Comparison of ENCODE assay signal across 1 mouse cellular context in the genomic region with DNA sequence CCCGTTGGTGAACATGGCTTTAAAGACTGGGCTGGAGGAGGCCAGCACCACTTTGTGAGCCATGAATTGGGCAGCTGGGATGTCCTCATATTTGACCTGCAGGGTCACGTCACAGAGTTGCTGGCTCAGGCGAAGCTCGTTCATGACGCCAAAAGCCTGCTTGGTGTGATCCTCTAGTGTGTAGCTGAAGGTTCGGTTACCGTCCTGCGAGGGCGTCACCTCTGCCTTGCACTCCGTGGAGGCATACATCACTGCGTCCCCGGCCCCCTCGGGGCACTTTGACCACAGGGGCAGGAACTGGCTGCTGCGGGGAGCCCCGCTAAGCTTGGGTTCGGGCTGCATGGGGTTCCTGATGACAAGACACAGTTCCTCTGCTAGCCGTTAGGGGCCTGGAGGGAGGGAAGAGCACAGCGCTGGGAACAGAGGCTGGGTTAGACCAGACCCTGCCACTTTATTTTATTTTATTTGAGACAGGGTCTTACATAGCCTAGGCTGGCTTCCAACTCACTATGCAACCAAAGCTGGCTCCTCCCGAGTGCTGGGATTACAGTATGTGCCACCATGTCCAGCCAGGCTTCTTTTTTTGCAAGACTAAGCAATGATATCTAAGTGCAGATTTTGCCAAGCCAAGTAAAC.
TF ChIP-seq lines count a peak whose summit lies in the region.

No protein-coding gene starts in this region.

TF ChIP-seq in C2C12, 6 proteins besides CTCF, POLR2A, EP300 and RAD21:
- no peak for TF ChIP-seq MYOD1 (IDR thresholded peaks at IDR 0.05; ENCODE audit: control insufficient read depth, insufficient read length, low read depth)
